Mouse (Mus musculus) testis, adult 2 months (tissue): ENCODE measurements around the gene Apobec2. TPM values are rescaled to one million over a fixed set of nuclear protein-coding genes. Genes with fewer than 3 reads are reported as not detected.
A peak's percentile ranks its signal among the peaks of the same experiment; 100 is the strongest.

Source experiments
- H3K27ac ChIP-seq: fragments of 200-500 bp; 2 replicates; pipeline ENCODE4 v1.5.1; 2012; ENCODE audit warnings: low read depth, low read length; ENCODE audit not compliant: control insufficient read depth, insufficient read depth
- H3K27me3 ChIP-seq: fragments of 200-500 bp; 2 replicates; pipeline ENCODE4 v1.6.1; 2012; ENCODE audit warnings: mild to moderate bottlenecking, low read length, moderate library complexity; ENCODE audit not compliant: control insufficient read depth, insufficient read depth
- H3K36me3 ChIP-seq: fragments of 200-500 bp; 2 replicates; pipeline ENCODE4 v1.6.1; 2012; ENCODE audit warnings: mild to moderate bottlenecking, low read length; ENCODE audit not compliant: control insufficient read depth, insufficient read depth
- H3K4me1 ChIP-seq: fragments of 200-500 bp; 2 replicates; pipeline ENCODE4 v1.6.1; 2012; ENCODE audit warnings: low read length; ENCODE audit not compliant: control insufficient read depth, insufficient read depth
- H3K4me3 ChIP-seq: fragments of 200-500 bp; 2 replicates; pipeline ENCODE4 v1.5.1; 2012; ENCODE audit warnings: low read depth, mild to moderate bottlenecking, low read length, moderate library complexity, mixed read lengths; ENCODE audit not compliant: control insufficient read depth
- CTCF ChIP-seq: fragments of 200-500 bp; IDR thresholded peaks from 2 replicates; pipeline ENCODE4 v1.5.1; 2012; ENCODE audit warnings: low read depth, mild to moderate bottlenecking, inconsistent platforms, low read length, moderate library complexity; ENCODE audit not compliant: control insufficient read depth, insufficient read depth, insufficient replicate concordance
- POLR2A ChIP-seq: fragments of 200-500 bp; IDR thresholded peaks from 2 replicates; pipeline ENCODE4 v1.6.1; 2012; ENCODE audit warnings: low read depth, mild to moderate bottlenecking, inconsistent platforms, low read length, moderate library complexity; ENCODE audit not compliant: control insufficient read depth
- polyA plus RNA-seq: library from polyadenylated mRNA; depleted of rRNA; stranded (reverse); fragments of >200 nt; gene quantifications from 2 replicates; pipeline ENCODE4 v1.2.3, GENCODE M21; 2012

Apobec2 gene
- polyA plus RNA-seq, 1 experiment = 0.41 TPM

DNA sequence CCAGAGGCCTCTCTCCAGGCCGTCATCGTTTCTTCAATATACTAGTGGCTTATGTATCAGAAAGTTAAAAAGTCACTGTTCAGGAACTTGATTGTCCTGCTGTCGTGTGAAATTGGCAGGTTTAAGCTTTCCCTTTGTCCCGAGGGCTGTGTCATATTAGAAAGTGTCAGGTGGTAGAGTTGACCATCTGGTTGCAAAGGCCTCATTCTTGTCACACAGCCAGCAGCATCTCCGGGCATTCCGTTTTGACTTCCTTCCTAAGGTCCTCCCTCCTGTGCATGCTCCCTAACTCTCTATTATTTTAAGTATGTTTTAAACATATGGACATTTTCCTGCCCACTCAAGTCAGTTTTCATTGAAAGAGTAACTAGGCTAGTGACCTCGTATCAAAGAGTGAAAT lies 16.7 kb downstream of the Apobec2 start:
- Histone ChIP-seq H3K4me3 (no peak overlapping the region), H3K27me3 (no peaks in the 10 kb centered on the region), H3K36me3 (peaks cover 5% of the 10 kb centered on the region), H3K4me1 (no peaks in the 10 kb centered on the region), H3K27ac (no peak overlapping the region)
- no peak for TF ChIP-seq POLR2A
- TF ChIP-seq CTCF = no peak

DNA sequence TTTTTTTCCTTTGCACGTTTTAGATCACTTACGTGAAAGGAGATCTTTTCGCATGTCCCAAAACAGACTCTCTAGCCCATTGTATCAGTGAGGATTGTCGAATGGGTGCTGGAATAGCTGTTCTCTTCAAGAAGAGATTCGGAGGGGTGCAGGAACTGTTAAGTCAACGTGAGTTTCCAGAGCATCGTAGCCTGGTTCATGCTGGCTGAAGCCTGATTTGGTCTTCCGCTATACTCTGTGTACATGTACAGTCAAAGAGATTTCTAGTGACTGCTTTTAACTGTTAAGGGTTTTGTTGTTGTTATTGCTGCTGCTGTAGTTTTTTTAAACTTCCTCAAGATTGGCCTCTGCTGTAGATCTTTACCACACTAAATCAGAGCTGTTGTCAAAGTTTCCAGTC lies 21.5 kb downstream of the Apobec2 start:
- TF ChIP-seq POLR2A = no peak
- no peak for TF ChIP-seq CTCF
- H3K27ac ChIP-seq = no peak overlapping the region; the same call in 1 of the 2 replicates
- peaks cover 3% of the 10 kb centered on the region; the same call in 1 of the 2 replicates for H3K36me3 ChIP-seq
- H3K27me3 ChIP-seq = no peaks in the 10 kb centered on the region; the same call in 1 of the 2 replicates
- peak overlapping the region; percentile 67; the same call in 1 of the 2 replicates for H3K4me3 ChIP-seq
- H3K4me1 ChIP-seq = no peaks in the 10 kb centered on the region; the same call in 1 of the 2 replicates

DNA sequence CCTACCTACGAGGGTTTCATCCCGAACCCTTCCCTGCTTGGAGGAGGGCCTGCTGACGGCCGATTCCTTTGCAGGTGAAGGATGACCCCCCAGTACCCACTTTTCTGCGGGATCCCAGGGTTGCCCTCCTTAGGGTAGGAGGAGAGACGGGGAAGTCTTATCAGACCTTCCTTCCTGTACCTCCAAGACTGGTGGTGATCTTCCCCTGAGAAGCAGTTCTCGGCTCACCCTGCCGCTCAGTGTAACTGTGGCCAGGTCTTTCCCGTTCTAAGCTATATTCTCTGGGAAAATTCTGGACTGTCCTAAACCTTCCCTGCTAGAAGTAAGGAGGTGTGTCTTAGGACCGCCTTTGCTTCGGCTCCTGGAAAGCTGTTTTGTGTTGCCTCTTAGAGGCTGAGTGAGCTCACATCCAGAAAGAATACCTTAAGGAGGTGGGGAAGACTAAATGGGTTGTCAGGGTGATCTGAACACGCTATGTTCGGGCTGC lies 22.4 kb downstream of the Apobec2 start:
- Histone ChIP-seq H3K27ac (peak overlapping the region; percentile 99), H3K4me1 (no peaks in the 10 kb centered on the region; the same call in 1 of the 2 replicates), H3K36me3 (peaks cover 1% of the 10 kb centered on the region; the same call in 1 of the 2 replicates), H3K4me3 (peak overlapping the region; percentile 99), H3K27me3 (no peaks in the 10 kb centered on the region; the same call in 1 of the 2 replicates)
- no peak for TF ChIP-seq CTCF
- TF ChIP-seq POLR2A = no peak

- TF ChIP-seq CTCF (no peak), POLR2A (peak; percentile 68)
- Histone ChIP-seq H3K27ac (peak within 1 kb of the TSS; percentile 99), H3K4me1 (no peaks in the 10 kb centered on the region; the same call in 1 of the 2 replicates), H3K4me3 (peak within 1 kb of the TSS; percentile 99), H3K27me3 (no peaks in the 10 kb centered on the region; the same call in 1 of the 2 replicates), H3K36me3 (peaks cover 1% of the 10 kb centered on the region; the same call in 1 of the 2 replicates)
Observed at GRCm38 (mm10) chr17:48409380-48410298, 23.1 kb downstream of the Apobec2 start, which contains the start of the genes Nfya and Oard1. Gene Nfya, minus strand, starts transcription at chr17:48409906. Gene Oard1, plus strand, starts transcription at chr17:48410014.

DNA sequence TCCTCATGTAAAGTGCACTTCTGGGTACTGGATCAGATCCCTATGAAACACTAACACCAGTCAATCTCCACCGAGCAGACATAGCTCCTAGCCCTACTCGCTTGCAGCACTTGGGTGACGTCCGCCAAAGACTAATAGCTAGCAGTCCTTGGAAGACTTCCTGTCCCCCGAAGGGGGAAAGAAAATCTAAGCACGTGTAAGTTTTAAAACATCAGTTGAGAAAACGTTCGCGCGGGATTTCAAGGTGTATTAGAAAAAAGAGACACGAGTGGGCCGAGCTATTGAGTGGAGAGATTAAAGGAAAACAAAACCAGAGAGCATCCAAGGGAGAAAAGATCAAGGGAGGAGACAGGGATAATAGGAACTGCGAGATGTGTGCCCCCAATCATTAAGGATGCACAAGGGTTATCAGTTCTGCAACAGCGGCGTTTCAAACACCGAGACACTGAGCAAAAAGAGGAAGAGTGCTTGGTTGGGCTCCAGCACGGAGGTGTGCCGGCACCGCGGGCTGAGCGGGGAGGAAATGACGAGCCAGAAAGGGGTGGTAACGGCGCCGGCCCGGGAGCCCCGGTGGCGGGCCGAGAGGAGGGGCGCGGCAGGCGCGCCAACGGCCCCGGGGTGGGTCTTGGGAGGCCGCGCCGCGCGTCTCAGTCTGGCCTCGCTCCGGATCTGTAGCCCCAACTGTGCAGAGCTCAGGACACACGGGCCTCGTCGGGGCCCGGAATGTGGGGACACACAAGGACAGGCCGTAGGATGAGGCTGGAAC lies 24.0 kb downstream of the Apobec2 start:
- no peak for TF ChIP-seq CTCF
- TF ChIP-seq POLR2A = peak; percentile 51
- H3K4me1 ChIP-seq = no peaks in the 10 kb centered on the region; the same call in 1 of the 2 replicates
- no peaks in the 10 kb centered on the region; the same call in 1 of the 2 replicates for H3K36me3 ChIP-seq
- no peaks in the 10 kb centered on the region; the same call in 1 of the 2 replicates for H3K27me3 ChIP-seq
- H3K4me3 ChIP-seq = peak overlapping the region; percentile 99
- peak overlapping the region; percentile 99 for H3K27ac ChIP-seq

DNA sequence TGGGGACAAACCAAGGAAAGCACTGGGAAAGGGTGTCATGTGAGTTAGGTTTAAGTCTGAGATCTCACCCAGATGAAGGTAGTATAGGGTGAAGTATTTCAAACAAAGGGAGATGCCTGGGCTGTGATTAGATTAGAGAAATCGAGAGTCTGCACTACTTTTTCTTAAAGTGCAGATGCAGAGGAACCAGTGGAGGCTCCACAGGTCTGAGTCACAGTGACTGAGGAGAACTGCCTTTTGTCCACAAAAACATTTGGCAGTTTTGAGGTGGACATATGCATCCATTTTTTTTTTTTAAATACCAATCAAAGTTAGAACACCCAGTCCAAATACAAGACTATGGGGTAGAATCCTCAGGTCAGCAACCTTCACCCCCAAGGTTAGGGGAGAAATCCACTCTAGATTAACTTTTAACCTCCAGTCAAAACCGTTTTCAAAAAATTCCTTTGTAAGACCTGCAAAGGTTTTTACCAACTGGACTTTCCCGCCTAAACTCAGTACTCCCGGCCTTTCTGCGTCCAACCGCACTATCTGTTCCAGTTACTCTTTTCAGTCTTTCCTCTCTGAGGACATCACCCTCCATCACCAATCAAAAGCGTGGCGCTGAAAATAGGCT lies 24.7 kb downstream of the Apobec2 start:
- no peak for TF ChIP-seq CTCF
- TF ChIP-seq POLR2A = no peak

More for the DNA sequence above, 24.7 kb downstream of the Apobec2 start:
- H3K27me3 ChIP-seq = no peaks in the 10 kb centered on the region; the same call in 1 of the 2 replicates
- H3K27ac ChIP-seq = peak overlapping the region; percentile 99
- no peaks in the 10 kb centered on the region; the same call in 1 of the 2 replicates for H3K4me1 ChIP-seq
- no peaks in the 10 kb centered on the region; the same call in 1 of the 2 replicates for H3K36me3 ChIP-seq
- peak overlapping the region; percentile 99 for H3K4me3 ChIP-seq
